Mouse (Mus musculus) liver, embryonic 14 days (tissue): ENCODE measurements around the gene Tnmd. TPM values are rescaled to one million over a fixed set of nuclear protein-coding genes. Genes with fewer than 3 reads are reported as not detected.

Experiments used
- polyA plus RNA-seq: library from polyadenylated mRNA; depleted of rRNA; stranded (reverse); fragments of >200 nt; gene quantifications from 2 replicates; pipeline ENCODE4 v1.2.3, GENCODE M21; 2012; rRNA removed

The Tnmd gene
- 0.03 and 0.63 TPM in 2 replicates for polyA plus RNA-seq

DNA sequence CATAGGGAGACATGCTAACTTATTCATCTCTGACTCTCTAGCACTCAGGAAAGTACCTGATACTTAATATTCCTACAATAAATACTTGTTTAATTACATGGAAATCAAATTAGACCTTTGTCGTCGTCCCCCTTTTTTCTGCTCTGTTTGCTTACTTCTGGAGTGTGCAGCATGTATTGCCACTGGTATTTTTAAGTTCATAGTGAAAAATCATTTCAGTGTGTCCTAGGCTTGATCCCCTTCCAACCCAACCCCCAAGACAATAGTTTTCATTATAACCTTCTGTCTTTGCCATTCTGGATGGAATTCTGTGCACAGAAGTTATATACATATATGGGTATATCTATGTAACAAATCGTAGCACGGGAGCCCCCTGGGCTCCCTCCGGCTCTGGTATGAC is at the start of gene Tnmd:
Tnmd (plus strand) TSS at position 301 of the 400 bp plus-strand sequence.

DNA sequence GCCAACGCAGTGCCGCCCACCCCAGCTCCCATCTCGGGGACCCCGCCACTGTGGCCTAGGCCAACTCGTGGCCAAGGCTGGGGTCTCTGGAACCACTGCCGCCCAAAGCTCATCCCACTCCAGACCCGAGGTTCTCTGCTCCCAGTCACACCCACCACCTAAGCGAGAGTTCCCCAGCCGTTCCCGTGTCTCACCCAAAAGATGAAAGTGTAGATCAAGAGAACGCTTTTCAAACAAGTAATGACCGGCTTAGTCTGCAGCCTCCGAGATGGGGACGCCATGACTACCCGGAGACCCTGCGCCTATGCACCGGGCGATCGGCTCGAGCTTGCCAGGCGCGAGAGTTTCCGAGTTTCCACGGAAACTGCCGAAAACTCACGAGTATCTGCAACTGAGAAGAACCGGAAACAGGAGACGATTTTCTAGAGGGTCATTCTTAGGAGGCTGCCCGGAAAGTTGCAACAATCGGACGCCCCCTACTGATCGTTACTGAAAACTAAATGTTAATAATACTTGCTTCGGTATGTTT is 47.3 kb downstream of the Tnmd start, which contains the start of gene Tspan6:
Tspan6 (minus strand) TSS at position 416 of the 529 bp plus-strand sequence.

DNA sequence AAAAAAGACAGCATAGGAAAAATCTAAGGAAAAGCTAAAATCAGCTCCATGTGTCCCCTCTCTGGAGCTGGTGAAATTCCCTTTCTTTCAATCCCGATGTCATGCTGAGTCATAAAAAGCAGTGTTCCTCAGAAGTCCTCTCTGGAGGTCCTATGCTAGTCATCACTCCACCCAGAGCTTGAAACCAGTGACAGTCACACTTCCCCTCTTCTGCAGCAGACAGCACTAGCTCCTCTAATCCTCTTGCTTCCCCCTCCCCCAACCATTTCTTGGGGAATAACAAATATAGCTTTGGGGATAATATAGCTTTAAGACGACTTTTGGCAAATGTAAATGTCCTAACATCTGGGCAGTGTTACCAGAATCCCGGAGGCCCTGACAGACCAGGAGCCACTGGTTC is 57.5 kb downstream of the Tnmd start, which contains the start of gene Srpx2:
Srpx2 (plus strand) TSS at position 166 of the 400 bp plus-strand sequence.

Other genes with a start within 250 kb of the Tnmd start
- gene Pcdh19, start 162.0 kb upstream of the Tnmd start, polyA plus RNA-seq, result 0.06 and 0.16 TPM in 2 replicates
- 4.6 and 4.9 TPM in 2 replicates for gene Tspan6, start 47.4 kb downstream of the Tnmd start, polyA plus RNA-seq
- 0.24 and 0.41 TPM in 2 replicates for gene Srpx2, start 57.4 kb downstream of the Tnmd start, polyA plus RNA-seq
- gene Sytl4, start 130.8 kb downstream of the Tnmd start, polyA plus RNA-seq, result 0.87 and 0.91 TPM in 2 replicates
- 12.7 and 13.7 TPM in 2 replicates for gene Cstf2, start 208.2 kb downstream of the Tnmd start, polyA plus RNA-seq